Mouse (Mus musculus): ENCODE data around the gene Gnat3.

GRCm38 (mm10) chr5:18013196-18013595 lies 50.8 kb downstream of the Gnat3 start:
- no peak for TF ChIP-seq GATA1 (IDR thresholded peaks at IDR 0.05; ENCODE audit: borderline replicate concordance, low read length)
- TF ChIP-seq FLI1 (IDR thresholded peaks at IDR 0.05; ENCODE audit: low read length): no peak

All from megakaryocyte, embryonic 14.5 days (primary cell).